Mouse (Mus musculus): ENCODE measurements around the gene Aldh16a1.
"Not testable (repeated sequence)": the region's sequence is repeated elsewhere in the genome, so short reads cannot be mapped to it uniquely, and the experiment has no call there.

Gene Aldh16a1

GRCm38 (mm10) chr7:45178550-45178949 lies 24.2 kb upstream of the Aldh16a1 start:
- no peak for DNase-seq

- no peak for DNase-seq
Measured at GRCm38 (mm10) chr7:45176356-45176755, 22.0 kb upstream of the Aldh16a1 start.

DNA sequence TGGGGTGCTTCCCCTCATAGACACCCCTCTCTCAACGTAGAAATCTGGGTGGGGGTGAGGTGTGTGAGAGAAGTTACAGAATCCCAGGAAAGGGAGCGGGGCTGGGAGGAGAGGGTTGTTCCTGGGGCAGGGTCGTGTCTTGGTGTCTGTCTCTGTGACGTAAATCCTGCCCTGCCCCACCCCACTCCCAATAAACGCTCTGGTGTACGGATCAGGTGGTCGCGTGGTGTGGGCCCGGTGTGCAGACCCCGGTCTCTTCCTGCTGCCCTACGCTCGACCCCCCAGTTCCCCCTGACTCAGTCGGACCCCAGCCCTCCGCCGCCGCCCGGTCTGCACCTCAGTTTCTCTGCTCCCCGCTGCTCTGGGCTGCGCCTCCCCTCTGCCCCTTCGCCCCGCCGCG lies 21.5 kb upstream of the Aldh16a1 start:
- DNase-seq = no peak

GRCm38 (mm10) chr7:45175398-45175797 lies 21.0 kb upstream of the Aldh16a1 start:
- DNase-seq = no peak

GRCm38 (mm10) chr7:45174567-45175280 lies 20.3 kb upstream of the Aldh16a1 start:
- DNase-seq = no peak

- not testable (repeated sequence) for DNase-seq
Measured at GRCm38 (mm10) chr7:45173772-45174171, 19.4 kb upstream of the Aldh16a1 start.

GRCm38 (mm10) chr7:45172974-45173373 lies 18.6 kb upstream of the Aldh16a1 start:
- no peak for DNase-seq

DNA sequence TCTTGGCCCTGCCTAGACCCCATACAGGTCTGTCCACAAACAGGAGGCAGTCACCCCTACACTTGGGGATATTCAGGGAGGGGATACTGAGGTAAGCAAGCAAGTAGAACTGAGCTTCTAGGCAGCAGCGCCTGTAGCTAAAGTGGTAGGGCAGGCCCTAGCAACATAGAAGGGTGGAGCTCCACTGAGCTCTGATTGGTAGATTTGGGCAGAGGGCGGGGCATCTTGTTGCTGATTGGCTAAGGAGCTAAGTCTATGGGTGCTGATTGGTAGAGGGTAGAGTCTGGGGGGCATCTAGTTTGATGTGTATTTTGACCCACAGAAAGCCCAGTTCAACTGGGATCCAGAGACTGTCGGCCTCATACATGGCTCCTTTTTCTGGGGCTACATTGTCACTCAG lies 15.1 kb upstream of the Aldh16a1 start:
- DNase-seq = no peak

- DNase-seq = no peak
Measured at GRCm38 (mm10) chr7:45168656-45169055, 14.3 kb upstream of the Aldh16a1 start.

GRCm38 (mm10) chr7:45167761-45168445 lies 13.5 kb upstream of the Aldh16a1 start:
- DNase-seq = peak; percentile 42

DNA sequence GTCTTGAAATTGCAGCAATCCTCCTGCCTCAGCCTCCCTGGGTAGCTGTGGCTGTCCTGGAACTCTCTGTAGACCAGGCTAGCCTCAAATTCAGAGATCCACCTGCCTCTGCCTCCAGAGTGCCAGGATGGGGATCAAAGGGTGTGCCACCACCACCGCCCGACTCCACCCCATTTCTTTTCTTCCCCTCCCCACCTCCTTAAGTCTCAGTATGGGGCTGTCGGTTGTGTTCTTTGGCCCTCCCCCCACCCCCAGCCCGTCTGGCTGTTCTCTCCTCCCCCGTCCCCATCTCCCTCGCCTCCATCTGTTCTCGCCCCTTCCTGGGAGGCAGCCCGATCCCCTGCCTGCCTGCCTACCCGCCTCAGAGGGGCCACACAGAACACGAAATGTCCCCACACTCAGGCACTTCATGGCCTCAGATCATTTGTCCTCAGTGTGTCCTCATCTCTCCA lies 12.6 kb upstream of the Aldh16a1 start:
- DNase-seq = no peak

DNA sequence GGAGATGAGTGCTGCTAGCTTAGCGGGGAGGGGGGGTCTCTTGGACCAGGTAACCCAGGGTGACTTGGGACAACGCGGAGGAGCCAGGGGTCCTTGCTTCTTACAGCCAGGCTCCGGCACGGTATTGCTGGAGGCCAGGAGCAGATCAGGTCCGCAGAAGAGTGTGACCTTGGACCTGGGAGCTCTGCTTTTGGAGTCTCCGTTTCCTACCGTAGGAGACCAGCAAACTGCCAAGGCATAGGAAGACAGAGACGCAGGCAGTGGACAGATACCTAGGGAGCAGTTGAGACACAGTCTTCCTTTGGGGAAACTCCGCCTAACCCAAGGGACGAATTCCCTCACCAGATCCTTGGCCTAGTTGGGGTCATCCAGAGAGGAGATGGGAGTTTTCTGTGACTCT lies 11.3 kb upstream of the Aldh16a1 start:
- no peak for DNase-seq

DNA sequence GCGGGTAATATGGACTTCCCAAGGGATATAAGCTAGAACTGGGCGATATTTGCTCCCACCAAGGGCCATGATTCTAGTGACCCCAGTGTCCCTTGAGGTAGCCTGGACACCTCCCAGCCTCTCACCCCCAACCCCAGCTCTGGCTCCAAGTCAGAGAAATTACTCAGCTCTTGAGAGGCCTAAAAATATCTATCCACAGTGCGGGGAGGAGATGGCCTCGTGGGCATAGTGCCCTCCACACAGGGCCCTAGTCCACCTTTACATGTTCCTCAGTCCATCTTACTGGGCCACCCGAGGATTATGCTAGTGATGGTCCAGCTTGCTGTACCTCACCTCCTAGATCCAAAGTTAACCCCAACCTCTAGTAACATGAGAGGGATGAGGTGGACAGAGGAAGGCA lies 10.4 kb upstream of the Aldh16a1 start:
- no peak for DNase-seq

DNA sequence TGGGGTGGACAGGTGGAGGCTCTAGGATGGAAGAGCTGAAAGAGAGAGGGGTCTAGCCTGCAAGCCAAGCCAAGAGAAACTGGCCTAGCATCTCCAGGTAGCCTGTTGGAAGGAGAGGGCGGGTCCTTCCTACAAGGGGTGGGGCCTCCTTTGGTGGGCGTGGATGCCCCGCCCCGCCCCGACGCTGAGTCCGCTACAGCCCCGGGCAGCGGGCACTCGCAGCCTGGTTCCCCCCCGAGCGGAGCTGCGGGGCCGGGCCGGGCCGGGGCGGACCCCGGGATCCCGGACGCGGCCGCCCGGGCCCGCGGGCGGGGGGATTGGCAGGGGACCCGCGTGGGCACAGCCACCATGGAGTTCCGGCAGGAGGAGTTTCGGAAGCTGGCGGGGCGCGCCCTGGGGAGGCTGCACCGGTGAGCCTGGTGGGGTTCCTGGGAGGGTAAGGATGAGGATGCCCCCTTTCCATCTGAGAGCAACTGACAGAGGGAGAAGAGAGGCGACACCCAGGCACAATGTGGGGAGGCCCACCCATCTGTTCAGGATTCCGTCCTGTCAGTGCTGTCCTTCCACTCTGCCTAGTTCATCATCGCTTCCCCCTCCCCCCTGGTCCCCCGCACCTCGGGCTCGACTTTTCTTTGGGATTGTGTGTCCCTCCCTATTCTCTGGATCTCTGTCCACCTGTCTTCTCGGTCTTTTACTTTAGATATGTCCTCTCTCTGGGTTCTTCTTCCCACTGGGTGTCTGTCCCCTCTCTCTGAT lies 9.5 kb upstream of the Aldh16a1 start, which contains the start of gene Slc17a7:
Gene Slc17a7, plus strand, starts transcription at position 215 of the 756 bp plus-strand sequence.
- DNase-seq = peak; percentile 55

DNA sequence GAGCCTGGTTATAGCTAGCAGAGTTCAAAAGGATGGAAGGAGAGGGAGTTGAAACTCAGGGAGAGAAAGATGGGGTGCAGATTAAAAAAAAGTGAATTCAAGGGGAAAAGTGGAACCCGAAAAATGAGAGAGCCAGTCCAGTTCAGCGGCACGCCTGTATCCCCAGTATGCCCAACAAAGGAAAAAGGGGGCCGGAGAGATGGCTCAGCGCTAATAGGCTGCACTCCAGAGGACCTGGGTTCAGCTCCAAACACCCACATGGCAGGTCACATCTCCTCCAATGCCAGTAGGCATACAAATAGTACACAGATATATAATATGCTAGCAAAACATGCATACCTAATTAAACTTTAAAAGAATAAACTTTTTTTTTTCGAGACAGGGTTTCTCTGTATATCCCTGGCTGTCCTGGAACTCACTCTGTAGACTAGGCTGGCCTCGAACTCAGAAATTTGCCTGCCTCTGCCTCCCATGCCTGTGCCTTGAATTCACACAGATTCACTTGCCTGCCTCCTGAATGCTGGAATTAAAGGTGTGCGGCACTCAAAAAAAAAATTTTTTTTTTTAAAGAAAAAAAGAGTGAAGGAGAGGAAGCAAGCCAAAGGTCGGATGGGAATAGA lies 8.7 kb upstream of the Aldh16a1 start:
- DNase-seq = no peak

DNA sequence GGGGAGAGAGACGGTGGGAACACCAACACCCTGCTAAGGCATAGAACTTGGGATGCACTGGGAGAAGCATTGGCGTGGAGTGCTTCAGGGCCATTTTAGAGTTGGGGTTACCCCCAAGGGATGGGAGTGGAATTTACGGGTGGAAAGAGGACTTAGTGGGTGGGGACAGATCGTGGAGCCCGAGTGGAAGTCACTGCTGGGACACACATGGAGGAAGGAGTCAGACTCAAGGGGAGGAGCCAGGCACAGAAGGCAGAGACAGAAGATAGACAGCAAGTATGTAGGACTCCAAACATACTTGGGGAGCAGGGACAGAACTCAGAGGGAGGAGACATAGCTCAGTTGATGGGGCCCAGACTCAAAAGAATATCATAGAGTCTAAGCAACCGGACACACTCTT lies 8.2 kb upstream of the Aldh16a1 start:
- DNase-seq = no peak

DNA sequence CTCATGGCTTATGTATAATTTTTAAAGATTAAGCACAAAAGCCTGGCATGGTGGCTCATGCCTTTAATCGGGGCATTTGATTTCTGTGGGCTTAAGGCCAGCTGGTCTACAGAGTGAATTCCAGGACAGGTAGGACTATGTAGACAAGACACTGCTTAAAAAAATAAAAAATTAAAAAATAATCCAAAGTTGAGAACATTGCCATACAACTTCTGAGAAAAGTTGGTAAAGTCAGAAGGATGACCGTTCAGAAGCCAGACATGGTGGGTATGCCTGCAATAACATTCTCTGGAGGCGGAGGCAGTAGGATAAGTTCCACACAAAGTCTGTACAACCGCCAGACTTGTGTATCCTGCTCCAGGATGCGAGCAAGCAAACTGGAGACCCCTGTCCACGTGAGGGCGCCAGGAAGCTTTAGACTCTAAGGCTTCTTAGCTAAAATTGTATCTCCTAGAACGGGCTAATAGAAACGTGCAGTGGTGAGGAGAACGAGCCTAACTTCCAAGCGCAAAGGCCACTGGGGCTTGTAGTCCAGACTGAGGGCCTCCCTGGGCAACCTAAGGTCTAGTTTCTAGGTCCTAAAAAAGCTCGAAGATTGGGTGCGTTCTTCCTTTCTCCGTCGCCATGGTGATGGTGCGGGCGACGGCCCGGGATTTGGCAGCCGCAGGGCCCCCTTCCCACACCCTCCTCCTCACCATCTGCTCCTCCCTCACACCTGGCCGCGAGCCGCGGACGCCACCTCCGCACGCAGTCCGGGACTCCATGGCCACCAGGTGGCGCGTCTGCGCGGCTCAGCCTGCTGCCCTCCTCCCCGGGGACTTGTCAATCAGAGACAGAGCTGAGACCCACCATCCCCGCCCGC lies 7.5 kb upstream of the Aldh16a1 start:
- peak; percentile 94 for DNase-seq

DNA sequence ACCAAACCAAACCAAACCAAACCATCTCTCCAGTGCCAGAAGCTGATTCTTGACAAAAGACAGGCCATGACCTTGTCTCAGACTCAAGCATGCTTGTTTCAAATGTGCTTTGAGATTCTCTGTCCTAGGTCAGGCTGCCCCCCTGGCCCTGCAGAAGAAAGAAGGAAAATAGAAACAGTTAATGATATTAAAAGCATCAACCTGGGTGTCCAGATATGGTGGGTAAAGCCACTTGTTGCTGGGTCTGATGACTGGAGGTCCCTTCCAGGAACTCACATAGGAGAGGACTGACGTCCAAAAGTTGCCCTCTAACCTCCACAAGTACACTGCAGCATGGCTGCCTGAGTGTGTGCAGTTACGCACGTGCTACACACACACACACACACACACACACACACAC lies 6.5 kb upstream of the Aldh16a1 start:
- DNase-seq = no peak

GRCm38 (mm10) chr7:45160316-45160800 lies 6.0 kb upstream of the Aldh16a1 start:
- DNase-seq = no peak

DNA sequence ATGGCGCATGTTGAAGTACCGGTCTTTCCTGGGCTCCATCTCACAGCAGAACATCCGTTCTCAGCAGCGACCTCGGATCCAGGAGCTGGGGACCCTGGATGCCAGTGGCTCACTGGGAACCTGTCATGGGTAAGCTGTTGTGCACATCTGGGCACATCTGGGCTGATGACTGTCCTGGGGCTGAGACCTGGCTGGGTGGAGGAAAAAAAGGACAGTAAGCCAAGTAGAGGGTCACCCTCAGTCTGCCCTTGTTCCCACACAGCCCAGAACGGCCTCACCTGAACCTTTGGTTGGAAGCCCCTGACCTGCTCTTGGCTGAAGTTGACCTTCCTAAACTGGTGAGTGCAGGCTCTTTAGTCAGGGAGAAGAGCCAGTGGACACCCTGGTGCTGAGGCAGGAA lies 4.6 kb upstream of the Aldh16a1 start:
- DNase-seq = no peak

GRCm38 (mm10) chr7:45157459-45157858 lies 3.1 kb upstream of the Aldh16a1 start:
- DNase-seq = no peak

GRCm38 (mm10) chr7:45156206-45156605 lies 1.8 kb upstream of the Aldh16a1 start:
- no peak for DNase-seq
